Mouse (Mus musculus): ENCODE results near the gene Eva1c.

- no peak for TF ChIP-seq CHD2 (IDR thresholded peaks at IDR 0.05; ENCODE audit: low read length)
- TF ChIP-seq ZC3H11A (IDR thresholded peaks at IDR 0.05; ENCODE audit: low read depth, low read length) = no peak
- no peak for TF ChIP-seq CTCF (conservative IDR thresholded peaks at IDR 0.05 in 1 of 2, IDR thresholded peaks at IDR 0.05 in 1 of 2; ENCODE audit: low read depth in 2 of 2, low read length in 2 of 2)
- TF ChIP-seq CHD1 (IDR thresholded peaks at IDR 0.05; ENCODE audit: low read depth, low read length) = no peak
- no peak for TF ChIP-seq ZKSCAN1 (IDR thresholded peaks at IDR 0.05; ENCODE audit: borderline replicate concordance, low read depth, low read length)
- no peak for TF ChIP-seq EP300 (IDR thresholded peaks at IDR 0.05; ENCODE audit: low read length)
- no peak for TF ChIP-seq RCOR1 (conservative IDR thresholded peaks at IDR 0.05; ENCODE audit: low read depth, low read length)
- TF ChIP-seq SMC3 (IDR thresholded peaks at IDR 0.05; ENCODE audit: low read depth, low read length) = no peak
- no peak for TF ChIP-seq MYC (IDR thresholded peaks at IDR 0.05; ENCODE audit: low read depth, low read length)
- TF ChIP-seq MAZ (IDR thresholded peaks at IDR 0.05; ENCODE audit: low read depth, low read length) = no peak
- no peak for TF ChIP-seq E2F4 (IDR thresholded peaks at IDR 0.05; ENCODE audit: insufficient replicate concordance, low read depth, low read length)
- TF ChIP-seq ZMIZ1 (IDR thresholded peaks at IDR 0.05; ENCODE audit: low read depth, low read length) = no peak
- TF ChIP-seq GABPA (IDR thresholded peaks at IDR 0.05; ENCODE audit: insufficient replicate concordance, low read depth, low read length) = no peak
- TF ChIP-seq NELFE (IDR thresholded peaks at IDR 0.05; ENCODE audit: low read depth, low read length) = no peak
These were observed 107.1 kb downstream of the Eva1c start for GRCm38 (mm10) chr16:90933534-90934176.
